Mouse (Mus musculus) forebrain, postnatal 0 days (tissue): ENCODE results near the gene Olfr166. TPM values are rescaled to one million over a fixed set of nuclear protein-coding genes. Genes with fewer than 3 reads are reported as not detected.
"Not testable (repeated sequence)": the region's sequence is repeated elsewhere in the genome, so short reads cannot be mapped to it uniquely, and the experiment has no call there.

ENCODE experiments used
- ATAC-seq: fragments of 200-750 bp; cut with Nextera tagmentation; 2 replicates; pipeline ENCODE4 v1.8.0; 2017; ENCODE audit warnings: mild to moderate bottlenecking, moderate library complexity
- DNase-seq: peaks from one replicate; pipeline ENCODE4 v3.0.0-alpha.2; 2015
- H3K27ac ChIP-seq: fragments of 300-500 bp; sonication (generic); 2 replicates; pipeline ENCODE4 v1.5.1; 2014; ENCODE audit warnings: low read depth, mild to moderate bottlenecking, antibody characterized with exemption, low read length, moderate library complexity, mixed read lengths
- H3K27me3 ChIP-seq: fragments of 300-500 bp; sonication (generic); 2 replicates; pipeline ENCODE4 v1.6.1; 2014; ENCODE audit warnings: mild to moderate bottlenecking, low read length, mixed read lengths; ENCODE audit not compliant: insufficient read depth
- H3K36me3 ChIP-seq: fragments of 300-500 bp; sonication (generic); 2 replicates; pipeline ENCODE4 v1.6.1; 2014; ENCODE audit warnings: mild to moderate bottlenecking, moderate library complexity; ENCODE audit not compliant: insufficient read depth
- H3K4me1 ChIP-seq: fragments of 300-500 bp; sonication (generic); 2 replicates; pipeline ENCODE4 v1.6.1; 2014; ENCODE audit warnings: antibody characterized with exemption; ENCODE audit not compliant: insufficient read depth
- H3K4me2 ChIP-seq: fragments of 300-500 bp; sonication (generic); 2 replicates; pipeline ENCODE4 v1.6.1; 2014; ENCODE audit warnings: low read depth, mild to moderate bottlenecking, moderate library complexity
- H3K4me3 ChIP-seq: fragments of 300-500 bp; sonication (generic); 2 replicates; pipeline ENCODE4 v1.5.1; 2014; ENCODE audit warnings: low read depth, low read length, mixed read lengths
- H3K9ac ChIP-seq: fragments of 300-500 bp; sonication (generic); 2 replicates; pipeline ENCODE4 v1.6.1; 2014; ENCODE audit warnings: mild to moderate bottlenecking
- H3K9me3 ChIP-seq: fragments of 300-500 bp; sonication (generic); 2 replicates; pipeline ENCODE4 v1.6.1; 2016; ENCODE audit warnings: low read length
- CTCF ChIP-seq: sonication (generic); IDR thresholded peaks from 2 replicates; pipeline ENCODE4 v1.5.1; 2016; ENCODE audit warnings: antibody characterized with exemption, control low read depth, low read depth
- WGBS: fragments of 180-500 bp; shearing (Covaris S2); extraction: QIAGEN DNeasy Blood & Tissue Kit; methylation state at CpG from one replicate; pipeline ENCODE4 v1.1.7; 2014; 5-methylcytosine and 5-hydroxymethylcytosine counted together
- polyA plus RNA-seq: library from polyadenylated mRNA; unstranded; fragments of >200 nt; fragmentation: Nextera tagmentation; extraction: Ambion mirVana; gene quantifications from 2 replicates; pipeline ENCODE4 v1.2.1, GENCODE M21; 2015
- total RNA-seq: library from RNA; depleted of rRNA; stranded (reverse); fragments of >200 nt; gene quantifications from 2 replicates; pipeline ENCODE4 v1.2.3, GENCODE M21; 2014; rRNA removed

Gene Olfr166
- not detected in 2 replicates for total RNA-seq
- not detected in 2 replicates for polyA plus RNA-seq

DNA sequence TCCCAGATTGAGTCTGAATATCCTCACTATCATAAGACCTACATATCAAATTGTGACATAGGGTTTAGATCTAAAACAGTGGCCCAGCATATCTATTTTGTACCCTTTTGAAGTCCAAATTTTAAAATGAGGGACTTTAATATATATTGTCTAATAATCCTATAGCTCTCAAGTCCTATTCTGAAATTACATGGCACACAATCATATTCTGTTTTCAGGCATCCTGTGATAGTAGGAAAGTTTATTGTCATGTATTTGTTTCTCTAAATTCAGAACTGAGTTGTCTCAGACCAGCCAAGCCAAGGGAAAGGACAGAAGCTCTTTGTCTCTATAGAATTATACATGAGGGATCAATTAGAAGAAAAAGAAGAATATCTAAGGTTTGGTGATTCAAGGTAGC lies at the start of gene Olfr166:
Gene Olfr166, plus strand, starts transcription at position 301 of the 400 bp plus-strand sequence.
- H3K27me3 ChIP-seq, result no peaks in the 10 kb centered on the region
- DNase-seq (no peak), ATAC-seq (no peak)
- no peak within 1 kb of the TSS for H3K4me2 ChIP-seq
- H3K4me1 ChIP-seq, result no peaks in the 10 kb centered on the region
- no peak within 1 kb of the TSS for H3K9ac ChIP-seq
- TF ChIP-seq CTCF, result no peak
- H3K4me3 ChIP-seq, result no peak within 1 kb of the TSS
- no peak within 1 kb of the TSS for H3K27ac ChIP-seq
- H3K36me3 ChIP-seq, result no peaks in the 10 kb centered on the region
- H3K9me3 ChIP-seq, result 0 out of 2 replicates have a peak, but pooled peaks cover 4% of the 10 kb centered on the region

DNA sequence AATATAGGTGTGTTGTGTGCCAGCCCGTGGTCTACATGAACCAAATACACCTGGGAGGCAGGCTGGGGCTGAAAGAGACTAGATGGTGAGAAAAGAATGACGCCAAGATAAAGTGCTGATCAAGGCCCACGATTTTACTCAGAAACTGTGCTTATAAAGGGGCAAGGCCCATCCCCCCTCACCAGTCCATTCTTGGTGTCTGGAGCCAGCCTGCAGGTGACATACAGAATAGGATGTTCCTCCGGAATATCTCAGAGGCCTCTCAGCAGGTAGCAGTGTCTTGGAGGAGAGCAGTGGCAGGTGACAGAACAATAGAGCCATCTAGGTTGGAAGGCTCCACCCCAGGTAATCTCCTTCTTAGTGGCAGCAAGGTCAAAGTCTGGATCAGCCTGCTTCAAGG lies 24.8 kb upstream of the Olfr166 start:
- H3K4me1 ChIP-seq, H3K4me3 ChIP-seq, H3K4me2 ChIP-seq, H3K27ac ChIP-seq, H3K9ac ChIP-seq, DNase-seq, H3K27me3 ChIP-seq, H3K36me3 ChIP-seq, H3K9me3 ChIP-seq, ATAC-seq: not testable (repeated sequence)
- WGBS, result 81% methylated on average over 4 of the region's 4 CpGs

DNA sequence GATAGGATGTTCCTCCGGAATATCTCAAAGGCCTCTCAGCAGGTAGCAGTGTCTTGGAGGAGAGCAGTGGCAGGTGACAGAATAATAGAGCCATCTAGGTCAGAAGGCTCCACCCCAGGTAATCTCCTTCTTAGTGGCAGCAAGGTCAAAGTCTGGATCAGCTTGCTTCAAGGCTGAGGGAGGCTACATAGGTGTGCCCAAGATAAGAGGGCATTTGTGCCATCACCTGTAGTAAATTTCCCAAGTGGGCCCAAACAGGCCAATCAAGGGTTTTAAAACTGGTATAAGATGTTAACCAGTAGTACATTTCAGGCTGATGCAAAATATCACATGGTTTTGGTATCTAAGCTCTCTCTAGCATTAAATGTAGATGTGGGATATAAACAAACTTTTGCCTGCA lies 19.1 kb upstream of the Olfr166 start:
- Histone ChIP-seq H3K4me2 (no peak overlapping the region), H3K9ac (no peak overlapping the region), H3K4me3 (no peak overlapping the region), H3K36me3 (no peaks in the 10 kb centered on the region), H3K4me1 (no peaks in the 10 kb centered on the region), H3K27ac (no peak overlapping the region), H3K9me3 (0 out of 2 replicates have a peak, but pooled peaks cover 2% of the 10 kb centered on the region), H3K27me3 (no peaks in the 10 kb centered on the region)
- TF ChIP-seq CTCF, result no peak
- ATAC-seq, result no peak
- DNase-seq, result no peak
- WGBS, result 92% methylated on average over 1 of the region's 1 CpGs

DNA sequence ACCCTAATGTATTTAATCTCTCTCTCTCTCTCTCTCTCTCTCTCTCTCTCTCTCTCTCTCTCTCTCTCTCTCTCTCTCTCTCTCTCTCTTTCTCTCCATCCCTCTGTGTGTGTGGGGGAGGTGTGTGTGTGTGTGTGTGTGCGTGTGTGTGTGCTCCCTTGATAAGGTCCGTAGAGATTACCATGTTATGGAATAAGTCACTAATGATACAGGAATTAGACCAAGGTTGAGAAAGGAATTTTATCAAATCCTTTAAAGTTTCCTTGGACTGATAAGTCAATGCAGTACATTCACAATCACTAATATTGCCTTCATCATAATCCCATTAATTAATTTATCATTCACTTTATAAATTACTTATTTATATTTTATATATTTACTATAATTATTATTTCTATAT lies 38.7 kb downstream of the Olfr166 start, which contains the start of gene Olfr167:
Gene Olfr167, minus strand, starts transcription at position 101 of the 400 bp plus-strand sequence.
- H3K4me1 ChIP-seq, result no peaks in the 10 kb centered on the region
- no peak for ATAC-seq
- no peak for DNase-seq
- H3K27ac ChIP-seq, result no peak within 1 kb of the TSS
- 84% methylated on average over 2 of the region's 2 CpGs for WGBS
- TF ChIP-seq CTCF, result no peak
- H3K27me3 ChIP-seq, result no peaks in the 10 kb centered on the region
- H3K9me3 ChIP-seq, result 0 out of 2 replicates have a peak, but pooled peaks cover 3% of the 10 kb centered on the region
- no peak within 1 kb of the TSS for H3K9ac ChIP-seq
- no peak within 1 kb of the TSS for H3K4me2 ChIP-seq
- H3K4me3 ChIP-seq, result no peak within 1 kb of the TSS
- no peaks in the 10 kb centered on the region for H3K36me3 ChIP-seq

DNA sequence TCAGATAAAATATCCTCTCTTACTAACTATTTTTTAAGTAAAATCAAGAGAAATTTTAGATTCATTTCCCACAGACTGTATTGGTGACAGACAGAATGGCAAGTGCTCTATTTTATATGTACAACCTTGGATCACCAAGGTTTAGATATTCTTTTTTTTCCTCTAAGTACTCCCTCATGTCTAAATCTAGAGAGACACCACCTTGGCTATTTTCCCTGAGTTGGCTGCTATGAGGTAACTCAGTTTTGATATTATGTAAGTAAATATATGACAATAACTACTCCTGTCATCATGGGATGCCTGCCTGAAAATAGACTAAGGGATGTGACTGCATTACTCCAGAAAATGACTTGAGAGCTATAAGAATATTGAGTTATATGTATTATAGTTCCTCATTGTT lies 52.0 kb downstream of the Olfr166 start, which contains the start of gene Olfr168:
Gene Olfr168, minus strand, starts transcription at position 101 of the 400 bp plus-strand sequence.
- Histone ChIP-seq H3K27ac (no peak within 1 kb of the TSS), H3K9ac (no peak within 1 kb of the TSS), H3K4me2 (no peak within 1 kb of the TSS), H3K36me3 (no peaks in the 10 kb centered on the region), H3K27me3 (no peaks in the 10 kb centered on the region), H3K4me3 (no peak within 1 kb of the TSS), H3K9me3 (no peaks in the 10 kb centered on the region), H3K4me1 (no peaks in the 10 kb centered on the region)
- DNase-seq, result no peak
- no peak for ATAC-seq
- TF ChIP-seq CTCF, result no peak

Other genes with a start within 250 kb of the Olfr166 start
- not detected in 2 replicates for gene Olfr164, start 169.6 kb upstream of the Olfr166 start, total RNA-seq
- not detected in 2 replicates for gene Olfr164, start 169.6 kb upstream of the Olfr166 start, polyA plus RNA-seq
- not detected in 2 replicates for gene Olfr165, start 60.6 kb upstream of the Olfr166 start, total RNA-seq
- gene Olfr165, start 60.6 kb upstream of the Olfr166 start, polyA plus RNA-seq, result not detected in 2 replicates
- gene Olfr167, start 38.6 kb downstream of the Olfr166 start, total RNA-seq, result not detected in 2 replicates
- not detected in 2 replicates for gene Olfr167, start 38.6 kb downstream of the Olfr166 start, polyA plus RNA-seq
- not detected in 2 replicates for gene Olfr168, start 51.9 kb downstream of the Olfr166 start, total RNA-seq
- gene Olfr168, start 51.9 kb downstream of the Olfr166 start, polyA plus RNA-seq, result not detected in 2 replicates
- gene Olfr169, start 88.1 kb downstream of the Olfr166 start, total RNA-seq, result not detected in 2 replicates
- gene Olfr169, start 88.1 kb downstream of the Olfr166 start, polyA plus RNA-seq, result not detected in 2 replicates
- gene Olfr170, start 128.2 kb downstream of the Olfr166 start, total RNA-seq, result not detected in 2 replicates
- not detected in 2 replicates for gene Olfr170, start 128.2 kb downstream of the Olfr166 start, polyA plus RNA-seq
- not detected in 2 replicates for gene Olfr171, start 146.2 kb downstream of the Olfr166 start, total RNA-seq
- not detected in 2 replicates for gene Olfr171, start 146.2 kb downstream of the Olfr166 start, polyA plus RNA-seq
- gene Lamp3, start 222.7 kb downstream of the Olfr166 start, total RNA-seq, result not detected in 2 replicates
- 0.05 and 0.06 TPM in 2 replicates for gene Lamp3, start 222.7 kb downstream of the Olfr166 start, polyA plus RNA-seq